Mouse (Mus musculus): ENCODE results near the gene Usp11.
"Not testable (repeated sequence)": the region's sequence is repeated elsewhere in the genome, so short reads cannot be mapped to it uniquely, and the experiment has no call there.

Usp11 gene

GRCm38 (mm10) chrX:20703741-20704290 is at the start of gene Usp11:
Gene Usp11 (plus strand): TSS chrX:20703906.
- no peak for DNase-seq (ENCODE audit: low read depth)

GRCm38 (mm10) chrX:20657593-20657992 is 46.1 kb upstream of the Usp11 start:
- DNase-seq (ENCODE audit: low read depth): no peak

GRCm38 (mm10) chrX:20658026-20658652 is 45.6 kb upstream of the Usp11 start, which contains the start of gene Uba1:
Gene Uba1 (plus strand): TSS chrX:20658326.
- peak; percentile 95 for DNase-seq (ENCODE audit: low read depth)

GRCm38 (mm10) chrX:20658891-20659406 is 44.8 kb upstream of the Usp11 start:
- DNase-seq (ENCODE audit: low read depth): peak; percentile 67

GRCm38 (mm10) chrX:20662317-20662715 is 41.4 kb upstream of the Usp11 start:
- no peak for DNase-seq (ENCODE audit: low read depth)

GRCm38 (mm10) chrX:20662716-20663443 is 40.8 kb upstream of the Usp11 start:
- peak; percentile 93 for DNase-seq (ENCODE audit: low read depth)

GRCm38 (mm10) chrX:20663444-20663790 is 40.3 kb upstream of the Usp11 start:
- peak; percentile 25 for DNase-seq (ENCODE audit: low read depth)

GRCm38 (mm10) chrX:20687519-20688067 is 16.1 kb upstream of the Usp11 start, which contains the start of gene Cdk16:
Gene Cdk16 (plus strand): TSS chrX:20687954.
- DNase-seq (ENCODE audit: low read depth): peak; percentile 97

GRCm38 (mm10) chrX:20688068-20688547 is 15.6 kb upstream of the Usp11 start:
- DNase-seq (ENCODE audit: low read depth): peak; percentile 86

- peak; percentile 52 for DNase-seq (ENCODE audit: low read depth)
Measured at GRCm38 (mm10) chrX:20688615-20689014, 15.1 kb upstream of the Usp11 start.

- no peak for DNase-seq (ENCODE audit: low read depth)
Measured at GRCm38 (mm10) chrX:20691566-20691965, 12.1 kb upstream of the Usp11 start.

GRCm38 (mm10) chrX:20692616-20693015 is 11.1 kb upstream of the Usp11 start:
- DNase-seq (ENCODE audit: low read depth): no peak

- DNase-seq (ENCODE audit: low read depth): no peak
Measured at GRCm38 (mm10) chrX:20695842-20696241, 7.9 kb upstream of the Usp11 start.

- DNase-seq (ENCODE audit: low read depth): peak; percentile 75
Measured at GRCm38 (mm10) chrX:20704295-20705082, 783 bp downstream of the Usp11 start.

GRCm38 (mm10) chrX:20705083-20705402 is 1.3 kb downstream of the Usp11 start:
- no peak for DNase-seq (ENCODE audit: low read depth)

GRCm38 (mm10) chrX:20728681-20729080 is 25.0 kb downstream of the Usp11 start:
- DNase-seq (ENCODE audit: low read depth): no peak

GRCm38 (mm10) chrX:20730048-20730447 is 26.3 kb downstream of the Usp11 start:
- not testable (repeated sequence) for DNase-seq (ENCODE audit: low read depth)

GRCm38 (mm10) chrX:20736479-20736878 is 32.8 kb downstream of the Usp11 start:
- no peak for DNase-seq (ENCODE audit: low read depth)

- DNase-seq (ENCODE audit: low read depth): no peak
Measured at GRCm38 (mm10) chrX:20748829-20749228, 45.1 kb downstream of the Usp11 start.

- DNase-seq (ENCODE audit: low read depth): no peak
Measured at GRCm38 (mm10) chrX:20761201-20761600, 57.5 kb downstream of the Usp11 start.
